11 mouse cellular contexts compared by ENCODE assay signal in genomic region chr16:93369766-93370146, GRCm38 (mm10).
DNase-seq lines count a peak whose midpoint lies in the region; ATAC-seq lines count a peak whose summit lies in the region.
"Had no signal": no experiment of that assay in that cellular context is flagged by ENCODE, and none has a peak within 500 bp of the region (broad histone marks: within the 10 kb centered on the region; RNA-seq: fewer than 3 reads in every experiment).

No protein-coding gene starts in this region.

- H3K36me3 ChIP-seq in hindbrain, embryonic 12.5 days, result no peaks in the 10 kb centered on the region
- no peaks in the 10 kb centered on the region for H3K36me3 ChIP-seq in hindbrain, embryonic 11.5 days (ENCODE audit: control insufficient read depth, insufficient read depth, low read length)
- no peaks in the 10 kb centered on the region for H3K36me3 ChIP-seq in embryonic facial prominence, embryonic 14.5 days (ENCODE audit: control insufficient read depth, insufficient read depth, low read length)
- H3K36me3 ChIP-seq in lung, embryonic 16.5 days (ENCODE audit: control insufficient read depth, insufficient read depth, low read length), result no peaks in the 10 kb centered on the region

- WGBS in hindbrain, embryonic 12.5 days, result 69% methylated on average over 10 of the region's 10 CpGs
- WGBS in hindbrain, embryonic 11.5 days, result 73% methylated on average over 10 of the region's 10 CpGs
- WGBS in embryonic facial prominence, embryonic 14.5 days, result 36% methylated on average over 10 of the region's 10 CpGs
- 48% methylated on average over 10 of the region's 10 CpGs for WGBS in lung, embryonic 16.5 days

- H3K9me3 ChIP-seq in hindbrain, embryonic 12.5 days (replicated peaks), result no peaks in the 10 kb centered on the region
- no peaks in the 10 kb centered on the region for H3K9me3 ChIP-seq in hindbrain, embryonic 11.5 days (ENCODE audit: control insufficient read depth, low read length)
- H3K9me3 ChIP-seq in embryonic facial prominence, embryonic 14.5 days (ENCODE audit: control insufficient read depth, low read length), result no peaks in the 10 kb centered on the region
- H3K9me3 ChIP-seq in lung, embryonic 16.5 days (ENCODE audit: control insufficient read depth, low read length), result no peaks in the 10 kb centered on the region

- no peaks in the 10 kb centered on the region; the same call in 1 of the 2 replicates for H3K27me3 ChIP-seq in hindbrain, embryonic 12.5 days
- no peaks in the 10 kb centered on the region for H3K27me3 ChIP-seq in hindbrain, embryonic 11.5 days (ENCODE audit: control insufficient read depth, insufficient read depth, low read length)
- 0 out of 2 replicates have a peak, but pooled peaks cover 4% of the 10 kb centered on the region for H3K27me3 ChIP-seq in embryonic facial prominence, embryonic 14.5 days (replicated peaks; ENCODE audit: control insufficient read depth, insufficient read depth, low read length)
- no peaks in the 10 kb centered on the region for H3K27me3 ChIP-seq in lung, embryonic 16.5 days (ENCODE audit: control insufficient read depth, insufficient read depth, low read depth, low read length)

- DNase-seq in hindbrain, embryonic 11.5 days (ENCODE audit: low spot score), result no peak
- peak; percentile 32 for DNase-seq in brain, adult 2 months (ENCODE audit: low read depth, low spot score)
- peak; percentile 83 for DNase-seq in embryonic facial prominence, embryonic 14.5 days (ENCODE audit: low spot score)
- no peak for DNase-seq in T-cell, adult 2 months (ENCODE audit: low spot score)
- DNase-seq: cerebellum, adult 11 months; gastrocnemius, postnatal 36 days; kidney, adult 9 months; layer of hippocampus, postnatal 36 days had no signal

- H3K27ac ChIP-seq in hindbrain, embryonic 12.5 days, result peak overlapping the region; percentile 17; the same call in 1 of the 2 replicates
- H3K27ac ChIP-seq in hindbrain, embryonic 11.5 days (ENCODE audit: low read depth, low read length), result no peak overlapping the region
- peak overlapping the region; percentile 71 for H3K27ac ChIP-seq in embryonic facial prominence, embryonic 14.5 days (replicated peaks; ENCODE audit: low read depth, low read length)
- peak overlapping the region; percentile 15; the same call in 1 of the 2 replicates for H3K27ac ChIP-seq in lung, embryonic 16.5 days (ENCODE audit: low read length)

- no peak overlapping the region for H3K4me3 ChIP-seq in hindbrain, embryonic 12.5 days
- H3K4me3 ChIP-seq in hindbrain, embryonic 11.5 days (ENCODE audit: low read depth, low read length), result no peak overlapping the region
- H3K4me3 ChIP-seq in embryonic facial prominence, embryonic 14.5 days (ENCODE audit: low read depth, low read length), result no peak overlapping the region
- H3K4me3 ChIP-seq in lung, embryonic 16.5 days (ENCODE audit: low read length), result no peak overlapping the region

- no peak overlapping the region for H3K4me2 ChIP-seq in hindbrain, embryonic 12.5 days (replicated peaks)
- H3K4me2 ChIP-seq in hindbrain, embryonic 11.5 days (replicated peaks; ENCODE audit: low read depth, low read length), result no peak overlapping the region
- H3K4me2 ChIP-seq in embryonic facial prominence, embryonic 14.5 days (ENCODE audit: low read depth, low read length), result peak overlapping the region; percentile 31
- H3K4me2 ChIP-seq in lung, embryonic 16.5 days (ENCODE audit: low read depth, low read length), result peak overlapping the region; percentile 34

- H3K9ac ChIP-seq in hindbrain, embryonic 12.5 days, result no peak overlapping the region
- H3K9ac ChIP-seq in hindbrain, embryonic 11.5 days (ENCODE audit: low read depth, low read length), result no peak overlapping the region
- no peak overlapping the region for H3K9ac ChIP-seq in embryonic facial prominence, embryonic 14.5 days (ENCODE audit: low read depth, low read length)
- H3K9ac ChIP-seq in lung, embryonic 16.5 days (ENCODE audit: low read length), result no peak overlapping the region

- ATAC-seq in hindbrain, embryonic 12.5 days (ENCODE audit: low FRiP score), result no peak
- no peak for ATAC-seq in hindbrain, embryonic 11.5 days (ENCODE audit: low FRiP score)
- peak; percentile 83 for ATAC-seq in embryonic facial prominence, embryonic 14.5 days (ENCODE audit: low read depth)
- ATAC-seq in lung, embryonic 16.5 days (ENCODE audit: low read depth), result peak; percentile 78
- no peak for ATAC-seq in erythroblast, adult 5-6 weeks (replicated peaks; ENCODE audit: low FRiP score, poor library complexity, severe bottlenecking)

- H3K4me1 ChIP-seq in hindbrain, embryonic 12.5 days, result peaks cover 11% of the 10 kb centered on the region; the same call in 1 of the 2 replicates
- no peaks in the 10 kb centered on the region for H3K4me1 ChIP-seq in hindbrain, embryonic 11.5 days (replicated peaks; ENCODE audit: control insufficient read depth, insufficient read depth, low read length)
- H3K4me1 ChIP-seq in embryonic facial prominence, embryonic 14.5 days (ENCODE audit: control insufficient read depth, insufficient read depth, low read length), result peaks cover 27% of the 10 kb centered on the region
- H3K4me1 ChIP-seq in lung, embryonic 16.5 days (replicated peaks; ENCODE audit: control insufficient read depth, insufficient read depth, low read length), result peaks cover 13% of the 10 kb centered on the region

Comparison
In these comparisons a context has a peak if more than half of its experiments do, and no peak if none do; other contexts are left out.
1. ATAC-seq: peak in embryonic facial prominence, embryonic 14.5 days (single experiment) and lung, embryonic 16.5 days (single experiment); none in hindbrain, embryonic 12.5 days (single experiment), hindbrain, embryonic 11.5 days (single experiment) and erythroblast, adult 5-6 weeks (single experiment).
2. H3K4me2 ChIP-seq: peak in embryonic facial prominence, embryonic 14.5 days (single experiment) and lung, embryonic 16.5 days (single experiment); none in hindbrain, embryonic 12.5 days (single experiment) and hindbrain, embryonic 11.5 days (single experiment).
3. DNase-seq: peak in brain, adult 2 months (single experiment) and embryonic facial prominence, embryonic 14.5 days (single experiment); none in hindbrain, embryonic 11.5 days (single experiment) and T-cell, adult 2 months (single experiment).